Mouse (Mus musculus) mesoderm, embryonic 11.5 days (tissue): Measurements from ENCODE around the gene C1galt1.

Experiments
- DNase-seq: peaks from one replicate; pipeline ENCODE4 v3.0.0-alpha.2; 2012; ENCODE audit warnings: low read depth, low spot score

Gene C1galt1

GRCm38 (mm10) chr6:7858586-7858985 lies 13.9 kb downstream of the C1galt1 start:
- no peak for DNase-seq

GRCm38 (mm10) chr6:7859161-7859560 lies 14.5 kb downstream of the C1galt1 start:
- no peak for DNase-seq

GRCm38 (mm10) chr6:7861033-7861432 lies 16.4 kb downstream of the C1galt1 start:
- no peak for DNase-seq

GRCm38 (mm10) chr6:7863354-7863753 lies 18.7 kb downstream of the C1galt1 start:
- no peak for DNase-seq

GRCm38 (mm10) chr6:7876836-7877235 lies 32.2 kb downstream of the C1galt1 start:
- DNase-seq: no peak

DNA sequence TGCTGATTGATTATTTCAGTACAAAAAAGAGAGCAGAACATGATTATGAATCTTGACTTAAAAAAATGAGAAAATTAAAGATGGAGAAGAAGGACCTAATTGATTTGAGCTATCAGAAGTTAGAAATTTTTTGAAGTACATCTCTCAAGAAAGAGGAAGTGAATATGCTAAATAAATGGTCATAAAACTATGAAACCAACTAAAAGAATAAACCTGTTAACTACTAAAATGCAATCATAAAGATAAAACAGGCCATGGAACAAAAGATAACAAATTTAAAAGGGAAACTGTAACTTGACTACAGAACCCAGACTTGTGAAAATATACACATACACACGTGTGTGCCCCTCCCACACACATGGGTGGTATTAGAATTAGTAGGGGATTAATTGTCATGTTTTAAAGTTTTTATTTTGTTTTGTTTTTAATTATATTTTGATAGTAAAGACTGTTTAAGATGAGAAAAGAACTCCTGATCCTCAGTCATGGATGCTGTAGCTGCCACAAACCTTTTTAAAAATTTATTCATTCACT lies 37.0 kb downstream of the C1galt1 start:
- DNase-seq: no peak

- no peak for DNase-seq
Observed at GRCm38 (mm10) chr6:7882520-7882919, 37.9 kb downstream of the C1galt1 start.

DNA sequence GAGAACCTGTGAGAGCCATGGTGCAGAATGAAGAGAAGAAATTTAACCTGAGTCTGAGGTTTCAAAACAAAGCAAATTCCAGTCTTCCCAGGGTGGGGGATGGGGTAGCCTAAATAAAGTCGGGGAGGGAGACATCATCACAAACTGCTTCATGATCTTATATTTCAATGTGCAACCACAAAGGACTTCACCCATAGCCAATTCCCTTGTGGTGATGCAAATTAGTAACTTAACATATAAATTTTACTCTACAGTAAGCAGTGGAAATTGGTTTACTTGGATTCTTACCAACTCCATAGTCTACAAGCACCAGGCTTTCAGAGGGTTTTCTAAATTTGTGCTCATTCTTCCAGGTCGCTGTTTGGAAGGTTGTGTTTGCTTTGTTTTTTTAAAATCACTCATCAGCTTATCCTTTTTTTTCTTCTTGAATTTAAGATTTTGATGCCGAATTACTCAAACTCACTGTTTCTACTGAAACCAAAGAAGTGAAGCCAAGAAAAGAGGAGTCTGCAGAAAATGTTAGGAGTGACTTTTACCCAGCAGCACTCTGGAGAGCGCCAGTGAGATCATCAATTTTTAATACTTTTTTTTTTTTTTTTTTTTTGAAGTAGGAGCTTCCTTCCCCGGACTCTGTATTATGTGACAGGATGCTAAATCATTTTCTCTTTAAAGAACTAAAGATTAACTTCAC lies 41.5 kb downstream of the C1galt1 start:
- DNase-seq: no peak

DNA sequence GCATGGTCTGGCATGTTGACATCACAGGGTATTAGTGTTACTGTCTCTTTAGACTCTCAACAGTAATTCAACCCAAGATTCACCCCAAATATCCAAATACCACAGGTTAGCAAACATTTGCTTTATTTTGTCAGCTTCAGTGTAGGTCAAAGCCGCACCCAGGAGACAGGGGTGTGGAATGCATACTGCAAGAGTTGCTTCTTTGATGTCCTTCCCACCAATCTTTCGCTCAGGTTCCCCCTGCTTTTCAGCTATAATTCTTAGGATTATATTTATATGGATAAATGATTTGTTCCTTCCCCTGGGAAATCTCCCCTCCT lies 42.0 kb downstream of the C1galt1 start:
- DNase-seq: peak; percentile 2

DNA sequence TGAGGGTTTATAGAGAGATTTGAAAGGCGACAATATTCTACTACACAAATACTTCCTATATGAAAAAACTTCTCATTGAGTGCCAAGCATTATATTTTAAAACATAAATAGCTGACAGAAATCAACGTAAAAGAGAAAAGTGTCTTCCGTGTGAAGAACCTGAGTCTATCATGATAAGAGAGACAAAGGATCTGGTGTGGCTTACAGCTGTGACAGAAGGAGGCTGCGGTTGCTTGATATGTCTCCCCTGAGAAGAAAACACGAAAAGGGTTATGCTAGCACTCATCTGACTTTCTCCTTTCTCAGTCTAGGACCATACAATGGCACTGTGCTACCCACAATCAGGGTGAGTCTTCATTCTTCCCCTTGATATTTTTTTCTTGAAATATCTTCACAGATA lies 51.7 kb downstream of the C1galt1 start:
- no peak for DNase-seq

DNA sequence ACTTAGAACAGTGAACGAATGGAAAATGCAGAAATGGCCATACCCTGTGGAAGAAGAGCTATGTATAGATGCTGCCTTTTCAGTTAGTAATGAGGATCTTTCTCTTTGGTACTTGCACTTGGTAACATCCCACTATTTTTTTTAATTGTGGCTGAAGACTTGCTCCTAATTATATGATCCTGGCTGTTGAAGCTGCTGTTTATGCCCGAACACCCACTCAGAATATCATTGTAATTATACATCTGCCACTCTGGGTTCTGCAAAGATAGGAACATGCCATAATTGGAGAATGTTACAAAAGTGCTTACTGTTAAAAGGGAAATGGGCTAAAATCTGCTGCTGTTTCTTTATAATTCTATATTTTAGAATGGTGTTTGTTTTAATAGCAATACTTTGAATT lies 67.4 kb downstream of the C1galt1 start:
- no peak for DNase-seq
